Mouse (Mus musculus): Measurements from ENCODE around the gene Ubn1. TPM values are rescaled to one million over a fixed set of nuclear protein-coding genes. Genes with fewer than 3 reads are reported as not detected.
A peak's percentile ranks its signal among the peaks of the same experiment; 100 is the strongest.

The Ubn1 gene
- polyA plus RNA-seq, 1 experiment from 2014 or later = 13.3 TPM

DNA sequence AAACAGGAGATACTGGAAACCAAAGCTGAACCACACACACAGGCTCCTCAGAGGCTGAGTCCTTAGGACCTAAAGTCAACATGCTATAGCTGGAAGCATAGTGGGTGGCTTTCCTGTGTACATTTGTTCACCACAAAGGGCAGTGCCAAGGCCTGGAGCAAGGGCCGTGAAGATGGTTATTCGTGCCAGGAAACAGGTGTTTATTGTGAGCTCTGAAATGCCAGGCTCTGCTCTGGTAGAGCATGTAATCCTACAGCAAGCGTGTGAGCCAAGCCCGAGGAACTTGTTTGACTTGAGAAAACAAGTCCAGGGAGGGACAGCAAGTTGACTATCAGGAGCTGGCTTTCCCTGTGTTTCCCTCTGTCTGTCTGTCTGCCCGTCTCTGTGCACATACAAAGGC lies 43.4 kb downstream of the Ubn1 start:
- no peaks in the 10 kb centered on the region for H3K27me3 ChIP-seq (ENCODE audit: control insufficient read depth, insufficient read depth, low read length)
- no peak for ATAC-seq (ENCODE audit: insufficient read depth, low FRiP score)
- no peaks in the 10 kb centered on the region for H3K36me3 ChIP-seq (ENCODE audit: control insufficient read depth, insufficient read depth, low read length)
- H3K27ac ChIP-seq (ENCODE audit: low read length) = no peak overlapping the region
- WGBS = 72% methylated on average over 5 of the region's 5 CpGs
- no peak overlapping the region for H3K4me2 ChIP-seq (ENCODE audit: low read depth, low read length)
- no peak overlapping the region for H3K4me3 ChIP-seq (replicated peaks; ENCODE audit: low read length)
- H3K9me3 ChIP-seq (replicated peaks; ENCODE audit: control insufficient read depth, low read length) = no peaks in the 10 kb centered on the region
- no peak overlapping the region for H3K9ac ChIP-seq (ENCODE audit: low read length)
- H3K4me1 ChIP-seq (ENCODE audit: control insufficient read depth, insufficient read depth, low read length) = no peaks in the 10 kb centered on the region

DNA sequence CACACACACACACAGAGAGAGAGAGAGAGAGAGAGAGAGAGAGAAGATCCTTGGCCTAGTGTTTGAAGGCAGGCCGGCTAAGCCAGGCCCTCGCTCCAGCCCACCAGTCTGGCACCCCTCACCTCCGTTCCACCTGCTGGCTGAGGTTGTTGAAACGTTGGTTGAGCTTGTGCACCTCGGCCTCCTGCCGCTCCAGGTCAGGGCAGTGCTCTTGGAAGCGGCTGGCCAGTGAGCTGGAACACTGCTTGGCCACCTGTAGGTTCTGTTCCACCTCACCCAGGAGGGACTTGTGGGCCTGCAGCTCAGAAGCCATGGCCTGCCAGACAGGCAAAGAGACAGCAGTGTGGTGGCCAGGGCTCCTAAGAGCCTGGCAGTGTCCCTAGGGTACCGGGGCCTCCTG lies 46.6 kb downstream of the Ubn1 start:
- H3K9ac ChIP-seq (ENCODE audit: low read length) = no peak overlapping the region
- H3K4me1 ChIP-seq (ENCODE audit: control insufficient read depth, insufficient read depth, low read length) = no peaks in the 10 kb centered on the region
- H3K4me3 ChIP-seq (replicated peaks; ENCODE audit: low read length) = no peak overlapping the region
- H3K4me2 ChIP-seq (ENCODE audit: low read depth, low read length) = no peak overlapping the region
- H3K9me3 ChIP-seq (replicated peaks; ENCODE audit: control insufficient read depth, low read length) = no peaks in the 10 kb centered on the region
- ATAC-seq (ENCODE audit: insufficient read depth, low FRiP score) = no peak
- 81% methylated on average over 8 of the region's 8 CpGs for WGBS
- H3K27me3 ChIP-seq (ENCODE audit: control insufficient read depth, insufficient read depth, low read length) = no peaks in the 10 kb centered on the region
- H3K27ac ChIP-seq (ENCODE audit: low read length) = no peak overlapping the region
- H3K36me3 ChIP-seq (ENCODE audit: control insufficient read depth, insufficient read depth, low read length) = no peaks in the 10 kb centered on the region; the same call in 1 of the 2 replicates

DNA sequence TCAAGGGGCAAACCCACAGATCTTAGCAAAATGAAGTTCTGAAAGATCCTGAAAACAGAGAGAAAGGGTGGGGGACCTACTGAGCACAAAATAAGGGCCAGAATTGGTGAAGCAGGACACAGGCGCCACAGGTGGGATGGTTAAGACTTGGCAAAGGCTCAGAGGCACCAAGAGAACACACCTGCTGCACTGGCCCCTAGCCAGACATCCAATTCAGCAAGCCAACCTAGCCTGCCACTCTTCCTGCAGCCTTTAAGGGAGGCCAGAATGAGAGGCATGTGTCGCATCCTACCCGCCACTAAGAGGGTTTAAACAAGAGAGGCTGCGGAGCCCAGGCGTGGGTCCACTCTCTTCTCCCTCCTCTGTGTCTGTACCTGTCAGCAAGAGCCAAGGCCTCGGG lies 51.1 kb downstream of the Ubn1 start:
- H3K36me3 ChIP-seq (ENCODE audit: control insufficient read depth, insufficient read depth, low read length) = no peaks in the 10 kb centered on the region; the same call in 1 of the 2 replicates
- H3K9ac ChIP-seq (ENCODE audit: low read length) = no peak overlapping the region
- no peaks in the 10 kb centered on the region for H3K27me3 ChIP-seq (ENCODE audit: control insufficient read depth, insufficient read depth, low read length)
- no peaks in the 10 kb centered on the region for H3K9me3 ChIP-seq (replicated peaks; ENCODE audit: control insufficient read depth, low read length)
- ATAC-seq (ENCODE audit: insufficient read depth, low FRiP score) = no peak
- no peaks in the 10 kb centered on the region for H3K4me1 ChIP-seq (ENCODE audit: control insufficient read depth, insufficient read depth, low read length)
- H3K4me2 ChIP-seq (ENCODE audit: low read depth, low read length) = no peak overlapping the region
- 66% methylated on average over 6 of the region's 6 CpGs for WGBS
- H3K4me3 ChIP-seq (replicated peaks; ENCODE audit: low read length) = no peak overlapping the region
- no peak overlapping the region for H3K27ac ChIP-seq (ENCODE audit: low read length)

DNA sequence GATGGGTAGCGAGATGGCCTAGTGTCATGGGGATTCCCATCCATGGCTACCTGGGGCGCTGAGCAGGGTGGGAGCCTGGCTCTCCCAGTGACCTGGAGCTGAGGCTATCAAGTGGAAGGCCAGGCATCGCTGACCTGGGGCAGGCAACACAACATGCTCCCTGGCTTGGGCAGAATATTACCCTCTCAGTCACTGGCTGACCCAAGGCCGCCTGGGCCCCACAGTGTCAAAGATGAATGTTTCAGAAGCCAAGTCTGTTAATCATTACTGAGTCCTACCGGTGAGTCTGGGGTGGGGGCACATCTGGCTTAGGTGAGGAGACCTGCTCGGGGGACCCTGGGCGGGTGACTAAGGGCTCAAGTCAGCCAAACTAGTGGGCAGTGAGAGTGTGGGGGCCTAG lies 60.0 kb downstream of the Ubn1 start:
- H3K36me3 ChIP-seq (ENCODE audit: control insufficient read depth, insufficient read depth, low read length) = no peaks in the 10 kb centered on the region
- no peak overlapping the region for H3K4me2 ChIP-seq (ENCODE audit: low read depth, low read length)
- H3K27ac ChIP-seq (ENCODE audit: low read length) = no peak overlapping the region
- H3K9ac ChIP-seq (ENCODE audit: low read length) = no peak overlapping the region
- peak; percentile 38; the same call in 1 of the 2 replicates for ATAC-seq (ENCODE audit: insufficient read depth, low FRiP score)
- no peak overlapping the region for H3K4me3 ChIP-seq (replicated peaks; ENCODE audit: low read length)
- 50% methylated on average over 7 of the region's 7 CpGs for WGBS
- no peaks in the 10 kb centered on the region for H3K27me3 ChIP-seq (ENCODE audit: control insufficient read depth, insufficient read depth, low read length)
- 0 out of 2 replicates have a peak, but pooled peaks cover 4% of the 10 kb centered on the region for H3K4me1 ChIP-seq (ENCODE audit: control insufficient read depth, insufficient read depth, low read length)
- H3K9me3 ChIP-seq (replicated peaks; ENCODE audit: control insufficient read depth, low read length) = no peaks in the 10 kb centered on the region

DNA sequence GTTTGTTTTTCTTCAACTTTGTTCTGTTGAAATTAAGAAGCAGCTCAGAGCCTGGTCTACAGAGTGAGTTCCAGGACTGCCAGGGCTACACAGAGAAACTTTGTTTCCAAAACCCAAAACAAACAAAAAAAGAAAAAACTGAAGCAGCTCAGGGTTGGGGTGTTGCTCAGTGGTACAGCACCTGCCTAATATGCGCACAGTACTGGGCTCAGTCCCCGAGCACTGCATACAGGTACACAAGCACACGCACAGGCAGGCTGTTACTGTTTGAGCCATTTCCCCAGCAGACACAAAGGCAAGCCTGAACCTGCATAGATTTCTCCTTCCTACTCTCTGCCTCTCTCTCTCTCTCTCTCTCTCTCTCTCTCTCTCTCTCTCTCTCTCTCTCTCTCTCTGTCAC lies 61.2 kb downstream of the Ubn1 start:
- no peaks in the 10 kb centered on the region for H3K9me3 ChIP-seq (replicated peaks; ENCODE audit: control insufficient read depth, low read length)
- 0 out of 2 replicates have a peak, but pooled peaks cover 4% of the 10 kb centered on the region for H3K4me1 ChIP-seq (ENCODE audit: control insufficient read depth, insufficient read depth, low read length)
- ATAC-seq (ENCODE audit: insufficient read depth, low FRiP score) = peak; percentile 59; the same call in 1 of the 2 replicates
- no peak overlapping the region for H3K9ac ChIP-seq (ENCODE audit: low read length)
- H3K36me3 ChIP-seq (ENCODE audit: control insufficient read depth, insufficient read depth, low read length) = no peaks in the 10 kb centered on the region
- WGBS = 61% methylated on average over 3 of the region's 3 CpGs
- H3K27ac ChIP-seq (ENCODE audit: low read length) = no peak overlapping the region
- no peak overlapping the region for H3K4me2 ChIP-seq (ENCODE audit: low read depth, low read length)
- H3K27me3 ChIP-seq (ENCODE audit: control insufficient read depth, insufficient read depth, low read length) = no peaks in the 10 kb centered on the region
- no peak overlapping the region for H3K4me3 ChIP-seq (replicated peaks; ENCODE audit: low read length)

DNA sequence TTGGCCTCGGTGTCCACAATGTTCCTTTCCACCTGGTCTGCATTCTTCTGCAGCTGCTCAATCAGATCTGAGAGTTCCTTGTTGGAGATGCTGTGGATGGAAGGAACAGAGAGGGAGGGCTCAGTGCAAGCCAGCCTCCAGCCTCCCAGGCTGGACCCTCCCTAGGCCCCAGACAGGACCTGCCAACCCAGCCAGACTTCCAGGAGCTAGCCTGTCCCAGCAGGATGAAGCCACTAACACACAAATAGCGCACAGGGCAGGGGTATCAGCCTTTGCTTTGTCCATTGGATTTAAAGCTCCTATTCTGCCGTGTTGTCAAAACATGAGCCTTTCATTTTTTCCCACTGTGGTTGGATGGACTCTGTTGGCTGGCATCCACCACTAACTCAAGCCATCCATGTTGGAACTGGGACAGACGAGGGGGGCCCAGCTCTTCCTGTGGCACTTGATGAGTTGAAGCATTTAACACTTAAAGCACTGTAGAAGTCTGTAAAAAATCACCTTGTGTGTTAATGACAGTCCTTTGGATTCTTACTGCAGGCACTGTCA lies 63.2 kb downstream of the Ubn1 start:
- no peak for ATAC-seq (ENCODE audit: insufficient read depth, low FRiP score)
- Histone ChIP-seq H3K4me2 (ENCODE audit: low read depth, low read length) (no peak overlapping the region), H3K9ac (ENCODE audit: low read length) (no peak overlapping the region), H3K27ac (ENCODE audit: low read length) (no peak overlapping the region), H3K4me1 (ENCODE audit: control insufficient read depth, insufficient read depth, low read length) (0 out of 2 replicates have a peak, but pooled peaks cover 4% of the 10 kb centered on the region), H3K4me3 (replicated peaks; ENCODE audit: low read length) (no peak overlapping the region), H3K27me3 (ENCODE audit: control insufficient read depth, insufficient read depth, low read length) (no peaks in the 10 kb centered on the region), H3K36me3 (ENCODE audit: control insufficient read depth, insufficient read depth, low read length) (no peaks in the 10 kb centered on the region), H3K9me3 (replicated peaks; ENCODE audit: control insufficient read depth, low read length) (no peaks in the 10 kb centered on the region)
- 53% methylated on average over 4 of the region's 4 CpGs for WGBS

DNA sequence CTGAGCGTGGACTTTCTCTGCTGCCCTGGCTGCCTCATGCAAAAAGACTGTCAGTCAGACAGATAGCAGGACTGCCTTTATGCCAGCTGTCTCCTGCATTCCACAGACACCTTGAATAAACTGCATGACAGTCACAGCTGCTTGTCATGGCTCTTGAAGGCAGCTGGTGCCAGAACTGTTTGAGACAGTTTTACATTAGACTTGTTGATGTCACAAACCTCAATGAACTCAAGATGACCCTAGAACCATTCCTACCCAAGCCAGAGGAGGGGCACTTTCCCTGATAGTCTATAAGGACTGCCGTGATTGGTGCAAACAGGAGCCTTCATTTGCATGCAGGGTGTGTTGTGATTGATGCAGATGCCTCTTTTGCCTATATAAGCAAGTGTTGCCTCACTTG lies 63.7 kb downstream of the Ubn1 start:
- Histone ChIP-seq H3K9me3 (replicated peaks; ENCODE audit: control insufficient read depth, low read length) (no peaks in the 10 kb centered on the region), H3K4me3 (replicated peaks; ENCODE audit: low read length) (no peak overlapping the region), H3K27me3 (ENCODE audit: control insufficient read depth, insufficient read depth, low read length) (no peaks in the 10 kb centered on the region), H3K4me2 (ENCODE audit: low read depth, low read length) (no peak overlapping the region), H3K27ac (ENCODE audit: low read length) (no peak overlapping the region), H3K36me3 (ENCODE audit: control insufficient read depth, insufficient read depth, low read length) (no peaks in the 10 kb centered on the region), H3K4me1 (ENCODE audit: control insufficient read depth, insufficient read depth, low read length) (0 out of 2 replicates have a peak, but pooled peaks cover 4% of the 10 kb centered on the region), H3K9ac (ENCODE audit: low read length) (no peak overlapping the region)
- WGBS = 50% methylated on average over 2 of the region's 2 CpGs
- ATAC-seq (ENCODE audit: insufficient read depth, low FRiP score) = no peak

DNA sequence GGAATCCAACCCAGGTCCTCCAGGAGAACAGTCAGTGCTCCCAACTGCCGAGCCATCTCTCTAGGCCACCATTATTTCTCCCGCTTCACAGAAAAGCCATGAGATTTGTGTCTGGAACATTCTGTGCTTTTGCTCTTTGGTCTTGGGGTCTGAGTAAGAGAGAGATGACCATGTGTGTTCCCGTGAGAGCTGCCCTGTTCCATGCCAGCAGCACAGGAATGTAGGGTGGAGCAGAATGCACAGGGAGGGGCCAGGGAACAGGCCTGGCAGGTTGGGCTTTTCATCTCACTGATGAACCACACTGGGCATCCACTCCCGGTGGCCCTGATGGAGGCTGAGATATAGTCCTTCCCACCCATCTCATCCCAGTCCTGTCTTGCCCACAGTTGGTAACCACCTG lies 69.5 kb downstream of the Ubn1 start:
- no peak overlapping the region for H3K4me2 ChIP-seq (ENCODE audit: low read depth, low read length)
- peak overlapping the region; percentile 7; the same call in 1 of the 2 replicates for H3K27ac ChIP-seq (ENCODE audit: low read length)
- WGBS = 69% methylated on average over 4 of the region's 4 CpGs
- H3K9me3 ChIP-seq (replicated peaks; ENCODE audit: control insufficient read depth, low read length) = no peaks in the 10 kb centered on the region
- H3K36me3 ChIP-seq (ENCODE audit: control insufficient read depth, insufficient read depth, low read length) = no peaks in the 10 kb centered on the region
- H3K4me1 ChIP-seq (ENCODE audit: control insufficient read depth, insufficient read depth, low read length) = peaks cover 7% of the 10 kb centered on the region; the same call in 1 of the 2 replicates
- no peak overlapping the region for H3K4me3 ChIP-seq (replicated peaks; ENCODE audit: low read length)
- ATAC-seq (ENCODE audit: insufficient read depth, low FRiP score) = 0 out of 2 replicates have a peak, but pooled peaks have one; percentile 21
- no peak overlapping the region for H3K9ac ChIP-seq (ENCODE audit: low read length)
- H3K27me3 ChIP-seq (ENCODE audit: control insufficient read depth, insufficient read depth, low read length) = no peaks in the 10 kb centered on the region

DNA sequence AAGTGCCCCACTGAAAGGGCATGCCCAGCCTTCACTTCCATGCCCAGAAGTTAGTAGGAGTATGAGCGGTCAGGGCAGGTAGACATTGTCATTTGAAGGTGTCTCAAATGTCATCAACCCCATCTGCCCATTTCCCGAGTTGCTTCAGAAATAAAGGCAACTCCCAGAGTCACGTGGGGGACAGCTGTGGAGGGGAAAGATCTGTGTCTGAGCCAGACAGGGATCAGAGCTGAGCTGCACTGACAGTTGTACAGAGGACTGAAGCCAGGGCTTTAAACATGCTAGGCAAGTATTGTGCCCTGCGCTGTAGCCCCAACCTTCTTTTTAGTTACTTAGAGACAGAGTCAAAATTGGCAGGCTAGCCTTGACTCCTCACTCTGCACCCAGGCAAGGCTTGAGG lies 70.0 kb downstream of the Ubn1 start:
- no peak for ATAC-seq (ENCODE audit: insufficient read depth, low FRiP score)
- Histone ChIP-seq H3K9ac (ENCODE audit: low read length) (no peak overlapping the region), H3K4me1 (ENCODE audit: control insufficient read depth, insufficient read depth, low read length) (peaks cover 3% of the 10 kb centered on the region; the same call in 1 of the 2 replicates), H3K4me2 (ENCODE audit: low read depth, low read length) (no peak overlapping the region), H3K27ac (ENCODE audit: low read length) (peak overlapping the region; percentile 42; the same call in 1 of the 2 replicates), H3K36me3 (ENCODE audit: control insufficient read depth, insufficient read depth, low read length) (no peaks in the 10 kb centered on the region), H3K4me3 (replicated peaks; ENCODE audit: low read length) (no peak overlapping the region), H3K9me3 (replicated peaks; ENCODE audit: control insufficient read depth, low read length) (no peaks in the 10 kb centered on the region), H3K27me3 (ENCODE audit: control insufficient read depth, insufficient read depth, low read length) (no peaks in the 10 kb centered on the region)
- 77% methylated on average over 4 of the region's 4 CpGs for WGBS
